Mouse (Mus musculus): Measurements from ENCODE around the gene Sugt1. TPM values are rescaled to one million over a fixed set of nuclear protein-coding genes. Genes with fewer than 3 reads are reported as not detected.

The Sugt1 gene
- polyA plus RNA-seq, 1 experiment from 2014 or later: 98.9 TPM

DNA sequence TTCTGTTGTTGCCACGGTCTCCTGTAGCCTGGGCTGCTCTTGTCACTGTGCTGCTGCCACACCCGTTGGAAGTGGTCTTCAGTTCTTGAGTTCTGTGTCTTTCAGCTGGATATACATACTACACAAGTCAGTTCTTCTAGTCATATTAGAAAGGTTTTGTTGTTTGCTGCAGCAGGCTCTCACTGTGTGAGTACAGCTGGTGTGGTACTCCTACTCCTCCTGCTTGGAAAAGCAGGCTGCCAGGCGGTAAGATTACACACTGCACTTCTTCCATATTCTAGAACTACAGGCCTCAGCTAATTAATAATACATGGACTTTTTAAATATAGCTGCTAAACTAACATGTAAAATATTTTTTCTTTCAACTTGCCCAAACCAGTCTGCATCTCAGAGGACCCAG is 19.4 kb downstream of the Sugt1 start:
- Histone ChIP-seq H3K27ac (ENCODE audit: poor library complexity, severe bottlenecking) (no peak overlapping the region), H3K4me2 (no peak overlapping the region), H3K9me3 (replicated peaks) (no peaks in the 10 kb centered on the region), H3K4me1 (replicated peaks) (no peaks in the 10 kb centered on the region), H3K27me3 (replicated peaks) (no peaks in the 10 kb centered on the region), H3K36me3 (peaks cover 77% of the 10 kb centered on the region), H3K9ac (no peak overlapping the region), H3K4me3 (no peak overlapping the region)
- no peak for ATAC-seq (ENCODE audit: insufficient number of reproducible peaks, low FRiP score)
- 88% methylated on average over 3 of the region's 3 CpGs for WGBS

- Histone ChIP-seq H3K4me2 (no peak overlapping the region), H3K4me3 (no peak overlapping the region), H3K9me3 (replicated peaks) (no peaks in the 10 kb centered on the region), H3K9ac (no peak overlapping the region), H3K36me3 (peaks cover 80% of the 10 kb centered on the region), H3K4me1 (replicated peaks) (no peaks in the 10 kb centered on the region), H3K27ac (ENCODE audit: poor library complexity, severe bottlenecking) (no peak overlapping the region), H3K27me3 (replicated peaks) (no peaks in the 10 kb centered on the region)
- no peak for ATAC-seq (ENCODE audit: insufficient number of reproducible peaks, low FRiP score)
- WGBS: 95% methylated on average over 4 of the region's 4 CpGs
These were observed 19.9 kb downstream of the Sugt1 start for GRCm38 (mm10) chr14:79607352-79607751.

- WGBS: 90% methylated on average over 6 of the region's 6 CpGs
- Histone ChIP-seq H3K4me3 (no peak overlapping the region), H3K36me3 (peaks cover 81% of the 10 kb centered on the region), H3K4me1 (replicated peaks) (no peaks in the 10 kb centered on the region), H3K4me2 (no peak overlapping the region), H3K9ac (no peak overlapping the region), H3K27ac (ENCODE audit: poor library complexity, severe bottlenecking) (no peak overlapping the region), H3K9me3 (replicated peaks) (no peaks in the 10 kb centered on the region), H3K27me3 (replicated peaks) (no peaks in the 10 kb centered on the region)
- no peak for ATAC-seq (ENCODE audit: insufficient number of reproducible peaks, low FRiP score)
These were observed 20.8 kb downstream of the Sugt1 start for GRCm38 (mm10) chr14:79608286-79608685.

DNA sequence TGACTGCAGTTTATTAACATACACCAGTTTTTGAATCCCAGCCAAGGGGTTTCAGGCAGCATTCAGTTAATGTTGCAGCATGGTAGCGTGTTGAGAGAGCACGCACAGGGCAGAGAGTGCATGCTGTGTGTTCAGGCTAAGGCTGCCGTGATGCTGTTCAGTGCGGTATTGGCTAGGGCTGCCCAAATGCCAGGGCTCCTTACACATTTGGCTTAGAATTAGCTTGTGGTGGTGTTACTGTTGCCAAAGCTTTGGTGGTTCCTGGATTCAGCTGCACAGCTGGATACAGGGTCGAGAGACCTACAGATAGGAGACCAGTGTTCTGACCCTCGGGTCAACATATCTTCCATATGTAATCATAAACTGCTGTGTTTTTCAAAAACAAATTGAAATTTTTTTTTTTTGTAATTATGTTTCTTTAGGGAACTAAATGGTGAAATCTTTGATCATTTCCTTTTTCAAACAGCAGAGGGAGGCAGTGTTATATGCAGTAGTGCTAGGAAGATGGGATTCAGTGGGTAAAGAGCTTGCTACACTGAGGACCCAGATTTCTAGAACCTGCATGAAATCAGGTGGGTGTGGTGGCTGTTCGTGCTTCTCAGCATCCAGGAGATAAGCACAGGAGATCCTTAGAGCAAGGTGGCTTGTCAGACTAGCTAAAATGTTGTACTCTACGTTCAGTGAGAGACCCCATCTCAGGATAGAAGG is 29.8 kb downstream of the Sugt1 start:
- H3K27ac ChIP-seq (ENCODE audit: poor library complexity, severe bottlenecking): no peak overlapping the region
- H3K36me3 ChIP-seq: peaks cover 60% of the 10 kb centered on the region
- WGBS: 84% methylated on average over 8 of the region's 8 CpGs
- no peak overlapping the region for H3K4me3 ChIP-seq
- peaks cover 7% of the 10 kb centered on the region; the same call in 1 of the 2 replicates for H3K4me1 ChIP-seq (replicated peaks)
- no peak for ATAC-seq (ENCODE audit: insufficient number of reproducible peaks, low FRiP score)
- no peaks in the 10 kb centered on the region; the same call in 1 of the 2 replicates for H3K9me3 ChIP-seq (replicated peaks)
- no peak overlapping the region for H3K4me2 ChIP-seq
- H3K27me3 ChIP-seq (replicated peaks): no peaks in the 10 kb centered on the region
- no peak overlapping the region for H3K9ac ChIP-seq

DNA sequence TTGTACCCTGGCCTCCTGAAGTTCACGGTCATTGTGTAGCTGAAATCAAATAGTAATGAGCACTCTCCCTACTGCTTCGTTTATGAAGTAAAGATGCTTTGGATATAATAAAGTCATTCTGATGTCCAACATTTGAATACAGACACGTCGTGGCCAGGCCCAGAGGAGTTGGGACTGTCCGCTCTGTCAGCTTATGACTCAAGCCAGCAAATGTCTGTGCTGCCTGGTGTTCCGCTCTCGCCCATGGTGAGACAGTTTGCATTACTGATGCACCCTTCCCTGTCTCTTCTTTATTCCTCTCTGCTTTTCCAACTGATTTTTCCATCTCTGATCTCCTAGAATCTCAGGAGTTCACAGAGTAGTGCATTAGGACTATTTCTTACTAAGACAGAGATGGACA is 32.3 kb downstream of the Sugt1 start:
- Histone ChIP-seq H3K36me3 (peaks cover 56% of the 10 kb centered on the region), H3K27me3 (replicated peaks) (no peaks in the 10 kb centered on the region), H3K9ac (no peak overlapping the region), H3K4me3 (no peak overlapping the region), H3K4me1 (replicated peaks) (peaks cover 7% of the 10 kb centered on the region; the same call in 1 of the 2 replicates), H3K9me3 (replicated peaks) (no peaks in the 10 kb centered on the region; the same call in 1 of the 2 replicates), H3K27ac (ENCODE audit: poor library complexity, severe bottlenecking) (no peak overlapping the region), H3K4me2 (no peak overlapping the region)
- 98% methylated on average over 7 of the region's 7 CpGs for WGBS
- no peak for ATAC-seq (ENCODE audit: insufficient number of reproducible peaks, low FRiP score)

- ATAC-seq (ENCODE audit: insufficient number of reproducible peaks, low FRiP score): no peak
- WGBS: 20% methylated on average over 3 of the region's 3 CpGs
- Histone ChIP-seq H3K9me3 (replicated peaks) (no peaks in the 10 kb centered on the region; the same call in 1 of the 2 replicates), H3K4me1 (replicated peaks) (peaks cover 7% of the 10 kb centered on the region; the same call in 1 of the 2 replicates), H3K4me2 (no peak overlapping the region), H3K27ac (ENCODE audit: poor library complexity, severe bottlenecking) (no peak overlapping the region), H3K36me3 (peaks cover 59% of the 10 kb centered on the region), H3K27me3 (replicated peaks) (no peaks in the 10 kb centered on the region), H3K4me3 (no peak overlapping the region), H3K9ac (no peak overlapping the region)
These were observed 33.7 kb downstream of the Sugt1 start for GRCm38 (mm10) chr14:79621143-79621542.

DNA sequence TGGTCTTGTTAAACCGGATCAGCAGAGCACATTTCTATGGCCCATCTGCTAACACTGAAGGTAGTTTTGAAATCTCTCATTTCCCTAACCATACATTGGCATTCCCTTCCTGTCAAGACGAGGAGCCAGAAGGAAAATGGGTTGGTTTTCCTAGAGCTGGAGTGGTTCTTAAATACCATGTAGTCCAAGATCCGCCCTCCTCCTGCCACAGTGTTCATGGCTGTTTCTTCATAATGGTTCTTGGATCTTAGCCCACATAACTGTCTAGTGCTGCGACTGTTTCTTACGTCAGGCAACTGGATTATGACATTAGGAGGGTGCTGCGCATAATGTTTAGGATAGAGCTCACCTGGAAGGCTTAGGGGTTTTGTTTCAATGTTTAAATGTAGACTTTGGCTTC is 44.8 kb downstream of the Sugt1 start:
- no peak for ATAC-seq (ENCODE audit: insufficient number of reproducible peaks, low FRiP score)
- H3K9ac ChIP-seq: no peak overlapping the region
- peaks cover 47% of the 10 kb centered on the region for H3K36me3 ChIP-seq
- H3K4me2 ChIP-seq: no peak overlapping the region
- WGBS: 93% methylated on average over 6 of the region's 6 CpGs
- H3K9me3 ChIP-seq (replicated peaks): no peaks in the 10 kb centered on the region
- H3K27ac ChIP-seq (ENCODE audit: poor library complexity, severe bottlenecking): no peak overlapping the region
- no peak overlapping the region for H3K4me3 ChIP-seq
- no peaks in the 10 kb centered on the region for H3K27me3 ChIP-seq (replicated peaks)
- H3K4me1 ChIP-seq (replicated peaks): no peaks in the 10 kb centered on the region

GRCm38 (mm10) chr14:79633196-79633595 is 45.7 kb downstream of the Sugt1 start:
- Histone ChIP-seq H3K4me2 (no peak overlapping the region), H3K27ac (ENCODE audit: poor library complexity, severe bottlenecking) (no peak overlapping the region), H3K9ac (no peak overlapping the region), H3K4me3 (no peak overlapping the region), H3K36me3 (peaks cover 38% of the 10 kb centered on the region), H3K9me3 (replicated peaks) (no peaks in the 10 kb centered on the region), H3K27me3 (replicated peaks) (no peaks in the 10 kb centered on the region), H3K4me1 (replicated peaks) (no peaks in the 10 kb centered on the region)
- WGBS: 81% methylated on average over 2 of the region's 2 CpGs
- no peak for ATAC-seq (ENCODE audit: insufficient number of reproducible peaks, low FRiP score)

GRCm38 (mm10) chr14:79636814-79637213 is 49.3 kb downstream of the Sugt1 start:
- WGBS: 73% methylated on average over 4 of the region's 4 CpGs
- Histone ChIP-seq H3K4me2 (no peak overlapping the region), H3K9me3 (replicated peaks) (no peaks in the 10 kb centered on the region), H3K4me3 (no peak overlapping the region), H3K36me3 (peaks cover 12% of the 10 kb centered on the region), H3K27me3 (replicated peaks) (no peaks in the 10 kb centered on the region), H3K27ac (ENCODE audit: poor library complexity, severe bottlenecking) (no peak overlapping the region), H3K9ac (no peak overlapping the region), H3K4me1 (replicated peaks) (no peaks in the 10 kb centered on the region)
- no peak for ATAC-seq (ENCODE audit: insufficient number of reproducible peaks, low FRiP score)

- Histone ChIP-seq H3K4me2 (no peak overlapping the region), H3K4me1 (replicated peaks) (peaks cover 10% of the 10 kb centered on the region; the same call in 1 of the 2 replicates), H3K9me3 (replicated peaks) (no peaks in the 10 kb centered on the region), H3K27ac (ENCODE audit: poor library complexity, severe bottlenecking) (no peak overlapping the region), H3K36me3 (no peaks in the 10 kb centered on the region), H3K27me3 (replicated peaks) (no peaks in the 10 kb centered on the region; the same call in 1 of the 2 replicates), H3K9ac (no peak overlapping the region), H3K4me3 (no peak overlapping the region)
- ATAC-seq (ENCODE audit: insufficient number of reproducible peaks, low FRiP score): no peak
- WGBS: 75% methylated on average over 9 of the region's 9 CpGs
These were observed 54.6 kb downstream of the Sugt1 start for GRCm38 (mm10) chr14:79642063-79642462.

DNA sequence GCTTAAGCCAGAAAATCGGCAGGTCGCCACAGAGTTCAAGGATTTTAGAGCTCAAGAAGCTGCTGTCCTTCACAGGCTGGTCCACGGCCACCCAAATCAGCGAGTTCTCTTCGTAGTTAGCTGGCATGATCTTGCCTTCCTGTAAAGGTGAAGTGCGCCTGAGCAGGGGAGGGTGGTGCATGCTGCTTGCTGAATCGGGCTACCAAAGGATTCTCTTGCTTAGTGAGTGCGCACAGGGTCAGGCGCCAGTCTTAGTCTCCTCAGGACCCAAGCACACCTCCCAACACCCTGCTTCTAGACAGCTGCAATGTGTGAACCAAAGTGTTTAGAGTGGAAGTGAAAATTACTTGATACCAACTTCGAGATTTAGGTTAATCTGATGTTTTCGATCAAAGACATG is 57.9 kb downstream of the Sugt1 start:
- Histone ChIP-seq H3K9me3 (replicated peaks) (no peaks in the 10 kb centered on the region), H3K9ac (no peak overlapping the region), H3K27me3 (replicated peaks) (no peaks in the 10 kb centered on the region; the same call in 1 of the 2 replicates), H3K27ac (ENCODE audit: poor library complexity, severe bottlenecking) (no peak overlapping the region), H3K4me3 (peak overlapping the region; percentile 26), H3K4me1 (replicated peaks) (peaks cover 10% of the 10 kb centered on the region; the same call in 1 of the 2 replicates), H3K36me3 (no peaks in the 10 kb centered on the region), H3K4me2 (peak overlapping the region; percentile 62)
- no peak for ATAC-seq (ENCODE audit: insufficient number of reproducible peaks, low FRiP score)
- WGBS: 11% methylated on average over 11 of the region's 11 CpGs

DNA sequence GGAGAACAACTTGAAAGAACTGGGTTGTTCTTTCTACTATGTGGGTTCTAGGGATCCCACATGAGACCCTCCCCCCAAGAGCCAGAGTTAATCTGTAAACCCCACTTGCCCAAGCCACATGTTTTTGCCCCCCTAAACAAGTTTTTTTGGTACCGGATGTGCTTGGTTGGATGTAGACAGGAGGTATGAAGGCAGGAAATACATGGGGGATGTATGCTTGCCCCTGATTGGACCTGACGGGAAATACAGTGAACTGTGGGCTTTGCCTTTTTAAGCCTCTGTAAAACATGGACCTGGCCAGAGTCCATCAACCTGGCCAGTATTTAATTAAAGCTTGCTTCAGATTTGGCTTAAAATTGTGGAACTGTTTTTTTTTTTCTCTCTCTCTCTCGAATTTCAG is 62.2 kb downstream of the Sugt1 start:
- no peaks in the 10 kb centered on the region for H3K9me3 ChIP-seq (replicated peaks)
- no peaks in the 10 kb centered on the region; the same call in 1 of the 2 replicates for H3K27me3 ChIP-seq (replicated peaks)
- H3K4me2 ChIP-seq: no peak overlapping the region
- 56% methylated on average over 3 of the region's 3 CpGs for WGBS
- H3K27ac ChIP-seq (ENCODE audit: poor library complexity, severe bottlenecking): no peak overlapping the region
- H3K4me3 ChIP-seq: no peak overlapping the region
- no peaks in the 10 kb centered on the region for H3K36me3 ChIP-seq
- no peak overlapping the region for H3K9ac ChIP-seq
- no peak for ATAC-seq (ENCODE audit: insufficient number of reproducible peaks, low FRiP score)
- H3K4me1 ChIP-seq (replicated peaks): peaks cover 8% of the 10 kb centered on the region; the same call in 1 of the 2 replicates
